Mouse (Mus musculus) limb, embryonic 12.5 days (tissue): ENCODE data around the gene Oaz1. TPM values are rescaled to one million over a fixed set of nuclear protein-coding genes. Genes with fewer than 3 reads are reported as not detected.

ENCODE experiments used
- ATAC-seq: fragments of 200-750 bp; cut with Nextera tagmentation; 2 replicates; pipeline ENCODE4 v1.8.0; 2017; ENCODE audit warnings: low read depth, moderate TSS enrichment; ENCODE audit not compliant: insufficient number of reproducible peaks, insufficient read depth, low FRiP score, low TSS enrichment
- H3K27ac ChIP-seq: fragments of 300-500 bp; sonication (generic); 2 replicates; pipeline ENCODE4 v1.5.1; 2016; ENCODE audit warnings: mild to moderate bottlenecking, moderate library complexity
- H3K27me3 ChIP-seq: fragments of 300-500 bp; sonication (generic); 2 replicates; pipeline ENCODE4 v1.6.1; 2016; ENCODE audit warnings: mild to moderate bottlenecking, moderate library complexity
- H3K36me3 ChIP-seq: fragments of 300-500 bp; sonication (generic); 2 replicates; pipeline ENCODE4 v1.6.1; 2016; ENCODE audit warnings: mild to moderate bottlenecking, moderate library complexity
- H3K4me1 ChIP-seq: fragments of 300-500 bp; sonication (generic); replicated peaks from 2 replicates; pipeline ENCODE4 v1.6.1; 2016
- H3K4me2 ChIP-seq: fragments of 300-500 bp; sonication (generic); 2 replicates; pipeline ENCODE4 v1.6.1; 2016; ENCODE audit warnings: mild to moderate bottlenecking, moderate library complexity
- H3K4me3 ChIP-seq: fragments of 300-500 bp; sonication (generic); replicated peaks from 2 replicates; pipeline ENCODE4 v1.5.1; 2016; ENCODE audit warnings: mild to moderate bottlenecking
- H3K9ac ChIP-seq: fragments of 300-500 bp; sonication (generic); replicated peaks from 2 replicates; pipeline ENCODE4 v1.6.1; 2016; ENCODE audit warnings: mild to moderate bottlenecking, moderate library complexity
- H3K9me3 ChIP-seq: fragments of 300-500 bp; sonication (generic); 2 replicates; pipeline ENCODE4 v1.6.1; 2016; ENCODE audit warnings: mild to moderate bottlenecking, moderate library complexity
- WGBS: fragments of 180-500 bp; shearing (Covaris S2); methylation state at CpG from one replicate; pipeline ENCODE4 v1.1.7; 2016; 5-methylcytosine and 5-hydroxymethylcytosine counted together
- polyA plus RNA-seq: library from polyadenylated mRNA; unstranded; fragments of >200 nt; fragmentation: Nextera tagmentation; extraction: Ambion mirVana; gene quantifications from 2 replicates; pipeline ENCODE4 v1.2.1, GENCODE M21; 2016

Gene Oaz1
- 1,783 and 1,832 TPM in 2 replicates for polyA plus RNA-seq

DNA sequence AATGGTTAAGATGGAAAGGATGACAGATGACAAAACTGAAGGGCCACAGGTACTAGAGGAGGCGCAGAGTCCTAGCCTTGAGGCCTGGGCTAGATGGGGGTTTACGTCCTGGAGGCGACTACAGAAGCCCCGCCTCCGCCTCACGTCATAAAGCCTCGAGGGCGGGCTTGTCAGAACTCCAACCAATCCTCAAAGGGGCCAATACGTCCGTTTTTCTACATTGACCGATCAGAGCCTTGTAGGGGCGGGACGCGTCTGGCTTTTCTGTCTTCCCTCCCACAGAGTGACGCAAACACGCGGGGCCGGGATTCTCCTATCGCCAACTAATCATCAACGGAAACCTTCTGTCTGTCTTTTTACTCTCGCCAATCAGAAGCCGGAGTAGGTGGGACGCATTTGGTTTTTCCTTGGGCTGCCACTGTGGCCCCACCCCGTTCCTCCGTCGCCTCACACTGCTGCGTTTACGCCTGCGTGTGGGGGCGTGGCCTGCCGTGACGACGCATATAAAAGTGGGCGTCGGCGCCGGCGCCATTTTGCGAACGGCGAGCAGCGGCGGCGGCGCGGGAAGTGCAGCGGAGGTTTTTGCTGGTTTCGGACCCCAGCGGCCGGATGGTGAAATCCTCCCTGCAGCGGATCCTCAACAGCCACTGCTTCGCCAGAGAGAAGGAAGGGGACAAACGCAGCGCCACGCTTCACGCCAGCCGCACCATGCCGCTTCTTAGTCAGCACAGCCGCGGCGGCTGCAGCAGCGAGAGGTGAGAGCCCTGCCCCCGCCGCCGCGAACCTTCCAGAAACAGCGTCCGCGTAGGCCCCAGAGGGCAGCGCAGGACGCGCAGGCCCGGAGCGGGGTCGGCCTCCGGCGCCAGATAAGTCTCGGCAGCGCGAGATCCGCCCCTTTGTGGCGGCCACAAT lies at the start of gene Oaz1:
Gene Oaz1, plus strand, starts transcription at position 506 of the 912 bp plus-strand sequence.
- Histone ChIP-seq H3K4me1 (peaks cover 36% of the 10 kb centered on the region), H3K36me3 (peaks cover 27% of the 10 kb centered on the region), H3K4me3 (peak within 1 kb of the TSS; percentile 77), H3K4me2 (peak within 1 kb of the TSS; percentile 98), H3K27ac (peak within 1 kb of the TSS; percentile 91), H3K9me3 (no peaks in the 10 kb centered on the region), H3K27me3 (no peaks in the 10 kb centered on the region), H3K9ac (peak within 1 kb of the TSS; percentile 93)
- peak; percentile 97 for ATAC-seq
- under 1% methylated on average over 82 of the region's 82 CpGs for WGBS

- ATAC-seq, result no peak
- 94% methylated on average over 5 of the region's 5 CpGs for WGBS
- H3K27me3 ChIP-seq, result no peaks in the 10 kb centered on the region
- peaks cover 10% of the 10 kb centered on the region for H3K4me1 ChIP-seq
- no peaks in the 10 kb centered on the region for H3K9me3 ChIP-seq
- no peak overlapping the region for H3K4me3 ChIP-seq
- no peak overlapping the region for H3K9ac ChIP-seq
- peaks cover 99% of the 10 kb centered on the region for H3K36me3 ChIP-seq
- no peak overlapping the region for H3K27ac ChIP-seq
- no peak overlapping the region for H3K4me2 ChIP-seq
These were observed 49.3 kb upstream of the Oaz1 start for GRCm38 (mm10) chr10:80777123-80777522.

DNA sequence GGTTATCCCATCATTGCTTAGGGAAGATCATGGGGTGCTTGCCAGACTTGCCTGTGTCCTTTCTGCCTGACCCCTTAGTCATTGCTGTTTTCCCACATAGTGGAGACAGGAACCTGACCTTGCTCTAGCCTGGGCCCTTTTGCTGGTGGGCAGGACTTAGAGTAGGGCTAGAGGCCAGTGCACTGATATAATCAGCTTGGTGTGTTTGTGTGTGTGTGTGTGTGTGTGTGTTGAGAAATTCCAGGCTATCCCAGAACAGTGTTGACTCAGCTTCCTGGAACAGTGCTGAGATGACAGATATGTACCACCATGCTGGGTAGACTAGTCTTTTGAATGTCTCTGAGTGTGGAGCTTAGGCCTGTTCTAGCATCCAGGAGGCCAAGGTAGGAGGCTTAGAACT lies 46.9 kb upstream of the Oaz1 start:
- ATAC-seq, result no peak
- Histone ChIP-seq H3K4me1 (peaks cover 2% of the 10 kb centered on the region; the same call in 1 of the 2 replicates), H3K36me3 (peaks cover 99% of the 10 kb centered on the region), H3K9me3 (no peaks in the 10 kb centered on the region), H3K9ac (no peak overlapping the region), H3K4me2 (no peak overlapping the region), H3K4me3 (no peak overlapping the region), H3K27me3 (no peaks in the 10 kb centered on the region), H3K27ac (no peak overlapping the region)

GRCm38 (mm10) chr10:80784302-80784701 lies 42.2 kb upstream of the Oaz1 start:
- Histone ChIP-seq H3K4me2 (no peak overlapping the region), H3K27ac (no peak overlapping the region), H3K9me3 (no peaks in the 10 kb centered on the region), H3K4me1 (no peaks in the 10 kb centered on the region), H3K4me3 (no peak overlapping the region), H3K9ac (no peak overlapping the region), H3K27me3 (no peaks in the 10 kb centered on the region), H3K36me3 (peaks cover 100% of the 10 kb centered on the region)
- ATAC-seq, result no peak
- 100% methylated on average over 2 of the region's 2 CpGs for WGBS

- no peak for ATAC-seq
These were observed 41.6 kb upstream of the Oaz1 start for GRCm38 (mm10) chr10:80784871-80785270.

DNA sequence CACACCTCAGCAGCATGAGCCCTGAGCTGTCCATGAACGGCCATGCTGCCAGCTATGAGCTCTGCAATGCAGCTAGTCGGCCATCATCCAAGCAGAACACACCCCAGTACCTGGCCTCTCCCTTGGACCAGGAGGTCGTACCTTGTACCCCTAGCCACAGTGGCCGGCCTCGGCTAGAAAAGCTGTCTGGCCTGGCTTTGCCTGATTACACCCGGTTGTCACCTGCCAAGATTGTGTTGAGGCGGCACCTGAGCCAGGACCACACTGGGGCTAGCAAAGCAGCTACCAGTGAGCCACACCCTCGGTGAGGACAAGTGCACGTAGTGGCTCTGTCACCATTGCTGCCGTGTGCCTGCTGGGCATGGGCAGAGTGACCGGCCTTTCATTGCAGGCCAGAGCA lies 40.5 kb upstream of the Oaz1 start:
- WGBS, result 89% methylated on average over 11 of the region's 11 CpGs
- no peak overlapping the region for H3K4me3 ChIP-seq
- H3K36me3 ChIP-seq, result peaks cover 98% of the 10 kb centered on the region

More at GRCm38 (mm10) chr10:80784871-80785270, 41.6 kb upstream of the Oaz1 start:
- Histone ChIP-seq H3K27ac (no peak overlapping the region), H3K9me3 (no peaks in the 10 kb centered on the region), H3K4me2 (no peak overlapping the region), H3K36me3 (peaks cover 98% of the 10 kb centered on the region), H3K4me1 (no peaks in the 10 kb centered on the region), H3K4me3 (no peak overlapping the region), H3K27me3 (no peaks in the 10 kb centered on the region), H3K9ac (no peak overlapping the region)
- 92% methylated on average over 12 of the region's 12 CpGs for WGBS

DNA sequence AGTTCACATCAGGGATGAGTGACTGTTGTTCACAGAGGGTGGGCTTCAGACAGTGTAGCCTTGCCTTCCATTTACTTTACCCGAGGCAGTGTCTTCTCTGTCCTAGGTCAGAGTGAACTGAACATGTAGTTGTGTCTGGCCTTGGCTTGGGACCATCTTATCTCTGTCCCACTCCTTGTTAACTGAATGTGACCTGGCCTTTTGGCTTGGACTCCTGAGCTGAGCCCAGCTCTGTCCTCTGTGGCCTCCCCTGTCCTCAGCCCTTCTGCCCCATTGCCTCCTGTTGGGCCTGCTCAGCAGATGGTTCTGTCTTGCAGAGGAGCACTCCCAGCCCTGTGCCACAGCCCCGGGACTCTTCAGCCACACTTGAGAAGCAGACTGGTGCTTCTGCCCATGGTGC lies 38.9 kb upstream of the Oaz1 start:
- Histone ChIP-seq H3K4me1 (no peaks in the 10 kb centered on the region), H3K4me3 (no peak overlapping the region), H3K27ac (no peak overlapping the region), H3K9me3 (no peaks in the 10 kb centered on the region), H3K4me2 (no peak overlapping the region), H3K27me3 (no peaks in the 10 kb centered on the region), H3K36me3 (peaks cover 98% of the 10 kb centered on the region), H3K9ac (no peak overlapping the region)
- 81% methylated on average over 2 of the region's 2 CpGs for WGBS
- no peak for ATAC-seq

More for the DNA sequence above, 40.5 kb upstream of the Oaz1 start:
- H3K4me1 ChIP-seq, result no peaks in the 10 kb centered on the region
- no peaks in the 10 kb centered on the region for H3K27me3 ChIP-seq
- H3K27ac ChIP-seq, result no peak overlapping the region
- no peak overlapping the region for H3K4me2 ChIP-seq
- ATAC-seq, result no peak
- H3K9me3 ChIP-seq, result no peaks in the 10 kb centered on the region
- no peak overlapping the region for H3K9ac ChIP-seq

DNA sequence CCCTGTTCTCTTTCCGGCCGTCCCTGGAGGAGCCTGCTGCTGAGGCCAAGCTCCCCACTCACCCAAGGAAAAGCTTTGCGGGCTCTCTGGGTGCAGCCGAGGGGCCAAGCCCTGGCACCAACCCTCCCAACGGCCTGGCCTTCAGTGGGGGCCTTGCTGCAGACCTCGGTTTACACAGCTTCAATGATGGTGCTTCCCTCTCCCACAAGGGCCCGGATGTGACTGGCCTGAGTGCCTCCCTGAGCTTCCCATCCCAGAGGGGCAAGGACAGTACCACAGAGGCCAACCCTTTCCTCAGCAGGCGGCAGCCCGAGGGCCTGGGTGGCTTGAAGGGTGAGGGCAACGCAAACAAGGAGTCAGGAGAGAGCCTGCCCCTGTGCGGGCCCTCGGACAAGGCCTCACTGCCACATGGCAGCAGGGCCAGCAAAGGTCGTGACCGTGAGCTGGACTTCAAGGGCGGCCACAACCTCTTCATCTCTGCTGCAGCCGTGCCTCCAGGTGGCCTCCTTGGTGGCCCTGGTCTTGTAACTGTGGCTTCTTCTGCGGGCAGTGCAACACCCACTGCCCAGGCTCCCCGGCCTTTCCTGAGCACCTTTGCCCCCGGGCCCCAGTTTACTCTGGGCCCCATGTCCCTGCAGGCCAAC lies 35.6 kb upstream of the Oaz1 start:
- Histone ChIP-seq H3K9ac (no peak overlapping the region), H3K27ac (no peak overlapping the region), H3K27me3 (no peaks in the 10 kb centered on the region), H3K4me1 (no peaks in the 10 kb centered on the region; the same call in 1 of the 2 replicates), H3K36me3 (peaks cover 98% of the 10 kb centered on the region), H3K9me3 (no peaks in the 10 kb centered on the region), H3K4me3 (no peak overlapping the region), H3K4me2 (no peak overlapping the region)
- 88% methylated on average over 19 of the region's 19 CpGs for WGBS
- ATAC-seq, result no peak

GRCm38 (mm10) chr10:80791476-80792174 lies 34.8 kb upstream of the Oaz1 start:
- Histone ChIP-seq H3K9ac (0 out of 2 replicates have a peak overlapping the region, but pooled peaks have one; percentile 18), H3K9me3 (no peaks in the 10 kb centered on the region), H3K4me3 (no peak overlapping the region), H3K4me1 (peaks cover 4% of the 10 kb centered on the region), H3K4me2 (no peak overlapping the region), H3K36me3 (peaks cover 98% of the 10 kb centered on the region), H3K27ac (0 out of 2 replicates have a peak overlapping the region, but pooled peaks have one; percentile 17), H3K27me3 (no peaks in the 10 kb centered on the region)
- ATAC-seq, result no peak
- 81% methylated on average over 33 of the region's 33 CpGs for WGBS

DNA sequence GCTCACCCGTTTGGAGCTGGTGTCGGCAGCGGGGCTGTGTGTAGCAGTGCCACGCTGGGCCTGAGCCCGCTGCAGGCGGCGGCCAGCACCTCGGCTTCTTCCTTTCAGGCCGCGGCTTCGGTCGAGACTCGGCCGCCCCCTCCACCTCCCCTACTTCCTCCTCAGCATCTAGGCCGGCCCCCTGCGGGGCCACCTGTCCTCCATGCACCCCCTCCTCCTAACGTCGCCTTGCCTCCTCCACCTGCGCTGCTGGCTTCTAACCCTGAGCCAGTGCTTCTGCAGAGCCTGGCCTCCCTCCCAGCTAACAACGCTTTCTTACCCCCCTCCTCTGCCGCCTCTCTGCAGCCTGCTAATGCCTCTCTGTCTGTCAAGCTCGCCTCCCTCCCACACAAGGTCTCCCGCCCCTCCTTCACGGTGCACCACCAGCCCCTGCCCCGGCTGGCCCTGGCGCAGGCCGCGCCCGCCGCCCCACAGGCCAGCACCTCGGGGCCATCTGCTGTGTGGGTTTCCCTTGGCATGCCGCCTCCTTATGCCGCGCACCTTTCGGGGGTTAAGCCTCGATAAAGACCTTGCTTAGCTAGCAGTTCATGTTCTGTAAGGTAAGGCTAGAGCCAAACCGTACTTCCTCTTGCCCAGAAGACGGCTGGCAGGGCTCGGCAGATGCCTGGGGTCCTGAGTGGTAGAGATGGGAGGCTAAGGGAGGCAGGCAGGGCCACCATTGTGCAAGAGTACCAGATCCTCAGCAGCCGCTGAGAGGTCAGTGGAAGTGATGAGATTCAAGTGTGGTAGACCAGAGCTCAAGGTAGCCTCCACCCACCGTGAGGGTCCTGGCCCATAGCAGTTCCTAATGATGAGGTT lies 34.1 kb upstream of the Oaz1 start:
- ATAC-seq, result no peak
- peaks cover 94% of the 10 kb centered on the region for H3K36me3 ChIP-seq
- H3K9me3 ChIP-seq, result no peaks in the 10 kb centered on the region
- peaks cover 10% of the 10 kb centered on the region for H3K4me1 ChIP-seq
- no peak overlapping the region for H3K9ac ChIP-seq
- H3K4me2 ChIP-seq, result no peak overlapping the region
- 73% methylated on average over 41 of the region's 41 CpGs for WGBS
- no peak overlapping the region for H3K4me3 ChIP-seq
- peak overlapping the region; percentile 17; the same call in 1 of the 2 replicates for H3K27ac ChIP-seq
- H3K27me3 ChIP-seq, result no peaks in the 10 kb centered on the region
